Mouse (Mus musculus) naive thymus-derived CD4-positive, alpha-beta T cell, adult 5 months (primary cell): ENCODE measurements around the gene Nt5dc2. TPM values are rescaled to one million over a fixed set of nuclear protein-coding genes. Genes with fewer than 3 reads are reported as not detected.

Experiments used
- polyA plus RNA-seq: library from polyadenylated mRNA; unstranded; fragments of 100-300 nt; shearing (Covaris generic); gene quantifications from one replicate; pipeline ENCODE4 v1.2.1, GENCODE M21; 2017

The Nt5dc2 gene
- 0.71 TPM for polyA plus RNA-seq

GRCm38 (mm10) chr14:31130236-31131220, at the start of gene Nt5dc2:
Gene Nt5dc2 (plus strand): TSS chr14:31131053.

GRCm38 (mm10) chr14:31128826-31129219, 2.0 kb upstream of the Nt5dc2 start, which contains the start of gene Smim4:
Gene Smim4 (minus strand): TSS chr14:31128956.

GRCm38 (mm10) chr14:31168425-31168824, 37.6 kb downstream of the Nt5dc2 start, which contains the start of gene Stab1:
Gene Stab1 (minus strand): TSS chr14:31168641.

Other genes with a start within 250 kb of the Nt5dc2 start
- gene Itih4, start 244.6 kb upstream of the Nt5dc2 start, polyA plus RNA-seq: not detected
- gene Itih3, start 207.3 kb upstream of the Nt5dc2 start, polyA plus RNA-seq: not detected
- not detected for gene Itih1, start 187.8 kb upstream of the Nt5dc2 start, polyA plus RNA-seq
- gene Nek4, start 179.7 kb upstream of the Nt5dc2 start, polyA plus RNA-seq: 2.8 TPM
- gene Glt8d1, start 129.7 kb upstream of the Nt5dc2 start, polyA plus RNA-seq: 8.1 TPM
- 160 TPM for gene Spcs1, start 129.4 kb upstream of the Nt5dc2 start, polyA plus RNA-seq
- 181 TPM for gene Pbrm1, start 111.9 kb upstream of the Nt5dc2 start, polyA plus RNA-seq
- 134 TPM for gene Gnl3, start 111.9 kb upstream of the Nt5dc2 start, polyA plus RNA-seq
- 63.6 TPM for gene Smim4, start 2.1 kb upstream of the Nt5dc2 start, polyA plus RNA-seq
- gene Stab1, start 37.6 kb downstream of the Nt5dc2 start, polyA plus RNA-seq: 0.25 TPM
- gene Tnnc1, start 77.3 kb downstream of the Nt5dc2 start, polyA plus RNA-seq: not detected
- gene Nisch, start 85.9 kb downstream of the Nt5dc2 start, polyA plus RNA-seq: 291 TPM
- gene Sema3g, start 86.8 kb downstream of the Nt5dc2 start, polyA plus RNA-seq: not detected
- 8.5 TPM for gene Phf7, start 120.3 kb downstream of the Nt5dc2 start, polyA plus RNA-seq
- gene Bap1, start 120.4 kb downstream of the Nt5dc2 start, polyA plus RNA-seq: 108 TPM
- gene Dnah1, start 192.8 kb downstream of the Nt5dc2 start, polyA plus RNA-seq: not detected
- gene Capn7, start 205.6 kb downstream of the Nt5dc2 start, polyA plus RNA-seq: 71.1 TPM